Mouse (Mus musculus) embryonic facial prominence, embryonic 15.5 days (tissue): ENCODE results near the gene AA986860. TPM values are rescaled to one million over a fixed set of nuclear protein-coding genes. Genes with fewer than 3 reads are reported as not detected.
A peak's percentile ranks its signal among the peaks of the same experiment; 100 is the strongest.

Experiments used
- ATAC-seq: fragments of 200-750 bp; cut with Nextera tagmentation; 2 replicates; pipeline ENCODE4 v1.8.0; 2017; ENCODE audit warnings: low read depth, moderate TSS enrichment; ENCODE audit not compliant: insufficient number of reproducible peaks, low FRiP score, low TSS enrichment
- H3K27ac ChIP-seq: fragments of 300-500 bp; sonication (generic); replicated peaks from 2 replicates; pipeline ENCODE4 v1.5.1; 2015; ENCODE audit warnings: mild to moderate bottlenecking, inconsistent platforms
- H3K27me3 ChIP-seq: fragments of 300-500 bp; sonication (generic); 2 replicates; pipeline ENCODE4 v1.6.1; 2015; ENCODE audit warnings: inconsistent platforms
- H3K36me3 ChIP-seq: fragments of 300-500 bp; sonication (generic); 2 replicates; pipeline ENCODE4 v1.6.1; 2015; ENCODE audit warnings: mild to moderate bottlenecking, inconsistent platforms
- H3K4me1 ChIP-seq: fragments of 300-500 bp; sonication (generic); 2 replicates; pipeline ENCODE4 v1.6.1; 2015; ENCODE audit warnings: inconsistent platforms
- H3K4me2 ChIP-seq: fragments of 300-500 bp; sonication (generic); replicated peaks from 2 replicates; pipeline ENCODE4 v1.6.1; 2015; ENCODE audit warnings: mild to moderate bottlenecking, inconsistent platforms
- H3K4me3 ChIP-seq: fragments of 300-500 bp; sonication (generic); replicated peaks from 2 replicates; pipeline ENCODE4 v1.5.1; 2015; ENCODE audit warnings: mild to moderate bottlenecking, inconsistent platforms
- H3K9ac ChIP-seq: fragments of 300-500 bp; sonication (generic); 2 replicates; pipeline ENCODE4 v1.6.1; 2015; ENCODE audit warnings: inconsistent platforms
- H3K9me3 ChIP-seq: fragments of 300-500 bp; sonication (generic); replicated peaks from 2 replicates; pipeline ENCODE4 v1.6.1; 2016; ENCODE audit warnings: inconsistent platforms
- WGBS: fragments of 180-500 bp; shearing (Covaris S2); methylation state at CpG from one replicate; pipeline ENCODE4 v1.1.7; 2015; 5-methylcytosine and 5-hydroxymethylcytosine counted together
- polyA plus RNA-seq: library from polyadenylated mRNA; unstranded; fragments of >200 nt; fragmentation: Nextera tagmentation; extraction: Ambion mirVana; gene quantifications from 2 replicates; pipeline ENCODE4 v1.2.1, GENCODE M21; 2015

AA986860 gene
- polyA plus RNA-seq, 1 experiment from 2014 or later: 14.3 TPM

GRCm38 (mm10) chr1:130746819-130747218 lies 15.0 kb downstream of the AA986860 start:
- no peak overlapping the region for H3K9ac ChIP-seq
- H3K9me3 ChIP-seq: no peaks in the 10 kb centered on the region
- 90% methylated on average over 3 of the region's 3 CpGs for WGBS
- H3K36me3 ChIP-seq: no peaks in the 10 kb centered on the region
- no peaks in the 10 kb centered on the region for H3K4me1 ChIP-seq
- no peak overlapping the region for H3K4me3 ChIP-seq
- no peak overlapping the region for H3K27ac ChIP-seq
- no peak overlapping the region for H3K4me2 ChIP-seq
- no peaks in the 10 kb centered on the region for H3K27me3 ChIP-seq
- no peak for ATAC-seq

GRCm38 (mm10) chr1:130759689-130760088 lies 27.9 kb downstream of the AA986860 start:
- Histone ChIP-seq H3K9me3 (no peaks in the 10 kb centered on the region), H3K4me3 (no peak overlapping the region), H3K36me3 (no peaks in the 10 kb centered on the region), H3K4me2 (no peak overlapping the region), H3K9ac (no peak overlapping the region), H3K27me3 (no peaks in the 10 kb centered on the region), H3K4me1 (no peaks in the 10 kb centered on the region), H3K27ac (no peak overlapping the region)
- WGBS: 67% methylated on average over 9 of the region's 9 CpGs
- ATAC-seq: no peak

- Histone ChIP-seq H3K27me3 (no peaks in the 10 kb centered on the region), H3K27ac (no peak overlapping the region), H3K36me3 (no peaks in the 10 kb centered on the region), H3K9me3 (no peaks in the 10 kb centered on the region), H3K4me1 (no peaks in the 10 kb centered on the region), H3K4me3 (no peak overlapping the region), H3K4me2 (no peak overlapping the region), H3K9ac (no peak overlapping the region)
- ATAC-seq: no peak
- WGBS: 68% methylated on average over 1 of the region's 1 CpGs
Measured at GRCm38 (mm10) chr1:130761597-130761996, 29.8 kb downstream of the AA986860 start.

- ATAC-seq: no peak
- H3K9me3 ChIP-seq: no peaks in the 10 kb centered on the region
- 82% methylated on average over 3 of the region's 3 CpGs for WGBS
- H3K36me3 ChIP-seq: no peaks in the 10 kb centered on the region
- no peak overlapping the region for H3K27ac ChIP-seq
- H3K27me3 ChIP-seq: no peaks in the 10 kb centered on the region
- no peak overlapping the region for H3K4me2 ChIP-seq
- no peak overlapping the region for H3K4me3 ChIP-seq
- H3K4me1 ChIP-seq: no peaks in the 10 kb centered on the region
- no peak overlapping the region for H3K9ac ChIP-seq
Measured at GRCm38 (mm10) chr1:130762045-130762760, 30.4 kb downstream of the AA986860 start.

- no peak overlapping the region for H3K4me2 ChIP-seq
- H3K4me1 ChIP-seq: no peaks in the 10 kb centered on the region
- no peaks in the 10 kb centered on the region for H3K36me3 ChIP-seq
- H3K27ac ChIP-seq: no peak overlapping the region
- H3K9ac ChIP-seq: no peak overlapping the region
- no peak for ATAC-seq
- H3K4me3 ChIP-seq: no peak overlapping the region
- H3K27me3 ChIP-seq: no peaks in the 10 kb centered on the region
- WGBS: 80% methylated on average over 12 of the region's 12 CpGs
- no peaks in the 10 kb centered on the region for H3K9me3 ChIP-seq
Measured at GRCm38 (mm10) chr1:130764027-130764461, 32.3 kb downstream of the AA986860 start.

- WGBS: 74% methylated on average over 5 of the region's 5 CpGs
- H3K36me3 ChIP-seq: no peaks in the 10 kb centered on the region
- ATAC-seq: no peak
Measured at GRCm38 (mm10) chr1:130767066-130767465, 35.3 kb downstream of the AA986860 start.

GRCm38 (mm10) chr1:130769925-130770324 lies 38.1 kb downstream of the AA986860 start:
- no peak overlapping the region for H3K9ac ChIP-seq
- no peak overlapping the region for H3K4me3 ChIP-seq
- no peaks in the 10 kb centered on the region for H3K36me3 ChIP-seq
- 88% methylated on average over 2 of the region's 2 CpGs for WGBS
- no peak for ATAC-seq
- no peak overlapping the region for H3K4me2 ChIP-seq
- no peaks in the 10 kb centered on the region for H3K9me3 ChIP-seq
- no peaks in the 10 kb centered on the region for H3K27me3 ChIP-seq
- H3K4me1 ChIP-seq: no peaks in the 10 kb centered on the region; the same call in 1 of the 2 replicates
- peak overlapping the region; percentile 60; the same call in 1 of the 2 replicates for H3K27ac ChIP-seq

More at GRCm38 (mm10) chr1:130767066-130767465, 35.3 kb downstream of the AA986860 start:
- Histone ChIP-seq H3K4me2 (no peak overlapping the region), H3K9me3 (no peaks in the 10 kb centered on the region), H3K4me3 (no peak overlapping the region), H3K27ac (no peak overlapping the region), H3K9ac (no peak overlapping the region), H3K4me1 (no peaks in the 10 kb centered on the region; the same call in 1 of the 2 replicates), H3K27me3 (no peaks in the 10 kb centered on the region)

GRCm38 (mm10) chr1:130770487-130770886 lies 38.7 kb downstream of the AA986860 start:
- Histone ChIP-seq H3K9ac (no peak overlapping the region), H3K4me3 (no peak overlapping the region), H3K9me3 (no peaks in the 10 kb centered on the region), H3K4me2 (no peak overlapping the region), H3K27me3 (no peaks in the 10 kb centered on the region), H3K27ac (peak overlapping the region; percentile 66), H3K36me3 (no peaks in the 10 kb centered on the region), H3K4me1 (no peaks in the 10 kb centered on the region; the same call in 1 of the 2 replicates)
- ATAC-seq: peak; percentile 47; the same call in 1 of the 2 replicates
- WGBS: 72% methylated on average over 4 of the region's 4 CpGs

- WGBS: 63% methylated on average over 3 of the region's 3 CpGs
- H3K27ac ChIP-seq: peak overlapping the region; percentile 66
- no peaks in the 10 kb centered on the region for H3K36me3 ChIP-seq
- H3K27me3 ChIP-seq: no peaks in the 10 kb centered on the region
- H3K9me3 ChIP-seq: no peaks in the 10 kb centered on the region
- no peak for ATAC-seq
- no peaks in the 10 kb centered on the region; the same call in 1 of the 2 replicates for H3K4me1 ChIP-seq
- no peak overlapping the region for H3K4me2 ChIP-seq
- no peak overlapping the region for H3K4me3 ChIP-seq
- no peak overlapping the region for H3K9ac ChIP-seq
Measured at GRCm38 (mm10) chr1:130770981-130771494, 39.3 kb downstream of the AA986860 start.

- Histone ChIP-seq H3K36me3 (no peaks in the 10 kb centered on the region), H3K9ac (no peak overlapping the region), H3K4me1 (no peaks in the 10 kb centered on the region; the same call in 1 of the 2 replicates), H3K9me3 (no peaks in the 10 kb centered on the region), H3K4me2 (no peak overlapping the region), H3K27me3 (no peaks in the 10 kb centered on the region), H3K4me3 (no peak overlapping the region), H3K27ac (no peak overlapping the region)
- no peak for ATAC-seq
- 65% methylated on average over 2 of the region's 2 CpGs for WGBS
Measured at GRCm38 (mm10) chr1:130775234-130775633, 43.5 kb downstream of the AA986860 start.

GRCm38 (mm10) chr1:130775691-130776331 lies 44.0 kb downstream of the AA986860 start:
- Histone ChIP-seq H3K4me1 (no peaks in the 10 kb centered on the region; the same call in 1 of the 2 replicates), H3K27ac (no peak overlapping the region), H3K4me3 (no peak overlapping the region), H3K27me3 (no peaks in the 10 kb centered on the region), H3K4me2 (no peak overlapping the region), H3K9ac (no peak overlapping the region), H3K36me3 (no peaks in the 10 kb centered on the region), H3K9me3 (no peaks in the 10 kb centered on the region)
- no peak for ATAC-seq
- WGBS: 63% methylated on average over 7 of the region's 7 CpGs
